Mouse (Mus musculus) kidney, adult 2 months (tissue): ENCODE measurements at regions not wholly inside any gene's neighbourhood (a gene's known extent, or its start where the extent isn't known, plus 50 kb on each side); places are given as distances from the start of the nearest gene placed in this dataset.

Experiments
- DNase-seq: peaks from one replicate; pipeline ENCODE4 v3.0.0; 2021
- H3K27ac ChIP-seq: fragments of 200-500 bp; 2 replicates; pipeline ENCODE4 v1.5.1; 2012; ENCODE audit warnings: low read depth, low read length, control low read depth, inconsistent platforms; ENCODE audit not compliant: insufficient read depth
- H3K27me3 ChIP-seq: fragments of 200-500 bp; replicated peaks from 2 replicates; pipeline ENCODE4 v1.6.1; 2012; ENCODE audit warnings: mild to moderate bottlenecking, moderate library complexity, low read length, inconsistent platforms; ENCODE audit not compliant: control insufficient read depth, insufficient read depth
- H3K36me3 ChIP-seq: fragments of 200-500 bp; 2 replicates; pipeline ENCODE4 v1.6.1; 2012; ENCODE audit warnings: mild to moderate bottlenecking, moderate library complexity, low read length, inconsistent platforms; ENCODE audit not compliant: control insufficient read depth, insufficient read depth
- H3K4me1 ChIP-seq: fragments of 200-500 bp; 2 replicates; pipeline ENCODE4 v1.6.1; 2011; ENCODE audit warnings: low read length; ENCODE audit not compliant: control insufficient read depth, insufficient read depth
- H3K4me3 ChIP-seq: fragments of 200-500 bp; 2 replicates; pipeline ENCODE4 v1.5.1; 2011; ENCODE audit warnings: mild to moderate bottlenecking, low read depth, low read length, control low read depth; ENCODE audit not compliant: insufficient read depth
- CTCF ChIP-seq: fragments of 200-500 bp; conservative IDR thresholded peaks from 2 replicates; pipeline ENCODE4 v1.5.1; 2011; ENCODE audit warnings: low read depth, mild to moderate bottlenecking, control low read depth, low read length, moderate library complexity, mixed read lengths; ENCODE audit not compliant: insufficient read depth, insufficient read length
- POLR2A ChIP-seq: fragments of 200-500 bp; IDR thresholded peaks from one replicate; pipeline ENCODE4 v1.6.1; 2011; ENCODE audit warnings: low read depth, low read length, control low read depth
- WGBS: fragments of 180-500 bp; shearing (Covaris S2); methylation state at CpG from one replicate; pipeline ENCODE4 v1.1.7; 2018; 5-methylcytosine and 5-hydroxymethylcytosine counted together

- DNase-seq: no peak
- WGBS: 93% methylated on average over 4 of the region's 4 CpGs
- Histone ChIP-seq H3K27me3 (no peaks in the 10 kb centered on the region), H3K4me3 (no peak overlapping the region), H3K4me1 (no peaks in the 10 kb centered on the region), H3K27ac (no peak overlapping the region), H3K36me3 (no peaks in the 10 kb centered on the region)
- TF ChIP-seq CTCF (no peak), POLR2A (no peak)
Observed at GRCm38 (mm10) chr1:69340481-69340880, 232.6 kb upstream of the Erbb4 start.

DNA sequence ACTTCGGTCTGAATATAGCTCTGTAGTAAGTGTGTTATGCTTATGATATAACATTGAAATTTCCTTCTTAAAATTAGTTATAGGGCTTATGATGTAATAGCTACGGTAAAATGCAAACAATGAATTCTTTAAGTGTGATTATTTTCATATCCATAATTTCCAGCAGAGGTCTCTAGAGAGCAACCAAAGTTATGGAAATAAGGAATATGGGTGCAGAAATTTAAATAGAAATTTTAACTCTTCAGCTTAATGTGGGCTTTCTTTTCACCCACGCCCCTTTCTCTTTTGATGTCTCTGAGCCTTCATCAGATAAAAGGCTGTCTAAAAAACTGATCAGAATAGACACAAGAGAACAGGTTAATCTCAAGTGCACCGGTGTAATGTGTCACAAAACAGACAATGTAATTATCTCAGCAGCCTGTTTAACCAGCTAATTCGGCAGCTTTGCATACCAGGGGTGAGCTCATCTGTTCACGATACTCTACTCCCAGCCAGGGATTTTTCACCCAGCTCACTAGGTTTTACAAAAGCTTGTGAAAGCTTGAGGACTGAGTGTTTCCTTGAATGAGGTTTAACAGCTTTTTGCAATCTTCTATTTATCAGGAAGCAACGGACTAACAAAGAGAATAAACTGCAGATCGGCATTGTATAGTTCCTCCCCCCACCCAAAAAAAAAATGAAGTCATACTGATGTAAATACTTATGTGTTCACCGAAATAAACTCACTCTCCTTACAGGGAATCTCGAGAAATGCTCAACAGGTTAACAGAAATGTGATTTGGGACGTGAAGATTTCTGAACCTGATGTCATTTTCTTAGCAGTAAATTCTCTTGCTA lies 223.8 kb upstream of the Erbb4 start:
- no peak for TF ChIP-seq POLR2A
- no peak overlapping the region for H3K27ac ChIP-seq
- H3K36me3 ChIP-seq: no peaks in the 10 kb centered on the region
- no peak overlapping the region for H3K4me3 ChIP-seq
- 34% methylated on average over 11 of the region's 11 CpGs for WGBS
- no peaks in the 10 kb centered on the region for H3K27me3 ChIP-seq
- DNase-seq: no peak
- no peaks in the 10 kb centered on the region for H3K4me1 ChIP-seq

DNA sequence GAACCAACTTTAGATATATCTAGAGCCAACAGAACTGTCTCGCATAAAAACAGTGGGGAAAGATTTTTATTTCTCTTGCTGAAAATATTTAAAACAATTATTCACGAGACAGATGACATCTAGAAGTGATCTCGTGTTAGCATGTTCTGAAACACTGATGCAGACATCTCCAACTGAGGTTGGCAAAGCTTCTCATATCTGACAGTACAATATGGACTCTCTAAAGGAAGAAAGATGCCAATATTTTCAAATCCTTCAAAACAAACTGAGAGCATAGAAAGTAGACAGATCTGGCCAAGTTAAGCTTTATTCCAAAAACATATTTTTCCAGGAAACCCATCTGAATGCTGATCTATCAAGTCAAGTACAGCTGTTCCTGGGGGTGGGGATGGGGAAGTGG lies 221.5 kb upstream of the Erbb4 start:
- no peaks in the 10 kb centered on the region for H3K4me1 ChIP-seq
- no peak overlapping the region for H3K4me3 ChIP-seq
- WGBS: 65% methylated on average over 3 of the region's 3 CpGs
- H3K27me3 ChIP-seq: no peaks in the 10 kb centered on the region
- no peak for DNase-seq
- H3K27ac ChIP-seq: no peak overlapping the region
- H3K36me3 ChIP-seq: no peaks in the 10 kb centered on the region
- TF ChIP-seq POLR2A (no peak), CTCF (no peak)

DNA sequence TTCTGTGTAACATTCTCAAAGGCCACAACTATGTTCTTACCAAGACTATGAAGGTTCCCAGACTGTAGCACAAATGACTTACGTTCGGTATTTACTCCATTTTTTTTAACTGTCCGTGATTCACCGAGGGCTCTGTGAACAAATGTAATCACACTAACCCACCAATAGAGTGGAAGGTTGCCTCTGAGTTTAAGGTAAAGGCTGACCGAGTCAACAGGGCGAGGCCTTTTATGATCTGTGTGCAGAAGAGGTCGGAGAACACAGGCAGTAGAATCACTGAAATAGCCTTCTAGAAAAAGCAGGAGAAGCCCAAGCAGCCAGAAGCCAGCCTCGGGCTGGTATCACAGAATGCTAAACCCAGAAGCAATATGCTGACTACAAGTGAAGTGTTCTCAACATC lies 218.9 kb upstream of the Erbb4 start:
- Histone ChIP-seq H3K4me1 (no peaks in the 10 kb centered on the region), H3K27me3 (no peaks in the 10 kb centered on the region), H3K27ac (no peak overlapping the region), H3K4me3 (no peak overlapping the region), H3K36me3 (no peaks in the 10 kb centered on the region)
- WGBS: 77% methylated on average over 8 of the region's 8 CpGs
- TF ChIP-seq CTCF: no peak
- no peak for TF ChIP-seq POLR2A
- DNase-seq: no peak

DNA sequence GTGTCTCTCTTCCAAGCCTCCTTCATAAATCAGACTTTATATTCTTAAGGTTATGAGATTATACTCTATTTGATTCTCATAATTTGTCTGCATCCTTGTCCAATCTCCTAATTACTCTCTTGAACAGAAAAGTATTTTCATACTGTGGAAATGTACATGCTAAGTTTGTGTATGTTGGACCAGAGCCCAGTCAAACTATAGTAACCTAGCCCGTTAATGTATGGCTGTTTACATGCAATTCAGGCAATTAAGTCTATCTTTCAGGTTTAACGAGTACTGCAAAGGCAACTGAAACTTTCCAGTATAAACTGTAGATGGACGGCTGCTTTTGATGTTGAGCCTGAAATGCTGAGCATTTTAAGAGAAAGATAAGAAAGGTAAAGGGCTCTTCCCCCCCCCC lies 211.7 kb upstream of the Erbb4 start:
- DNase-seq: no peak
- Histone ChIP-seq H3K4me3 (no peak overlapping the region), H3K27ac (no peak overlapping the region), H3K27me3 (no peaks in the 10 kb centered on the region), H3K36me3 (no peaks in the 10 kb centered on the region), H3K4me1 (no peaks in the 10 kb centered on the region)
- TF ChIP-seq CTCF: no peak
- no peak for TF ChIP-seq POLR2A
- 37% methylated on average over 3 of the region's 3 CpGs for WGBS

- WGBS: 67% methylated on average over 3 of the region's 3 CpGs
- Histone ChIP-seq H3K27ac (no peak overlapping the region), H3K27me3 (no peaks in the 10 kb centered on the region), H3K4me1 (no peaks in the 10 kb centered on the region), H3K4me3 (no peak overlapping the region), H3K36me3 (no peaks in the 10 kb centered on the region)
- TF ChIP-seq POLR2A: no peak
- no peak for DNase-seq
Observed at GRCm38 (mm10) chr1:69296816-69297215, 189.0 kb upstream of the Erbb4 start.

- 80% methylated on average over 7 of the region's 7 CpGs for WGBS
- no peaks in the 10 kb centered on the region for H3K4me1 ChIP-seq
- DNase-seq: no peak
- TF ChIP-seq CTCF: no peak
- H3K36me3 ChIP-seq: no peaks in the 10 kb centered on the region
- H3K4me3 ChIP-seq: no peak overlapping the region
- no peaks in the 10 kb centered on the region for H3K27me3 ChIP-seq
- no peak overlapping the region for H3K27ac ChIP-seq
Observed at GRCm38 (mm10) chr1:69291329-69291728, 183.5 kb upstream of the Erbb4 start.
